Mouse (Mus musculus): Measurements from ENCODE around the gene Chp1. TPM values are rescaled to one million over a fixed set of nuclear protein-coding genes. Genes with fewer than 3 reads are reported as not detected.
"Not testable (repeated sequence)": the region's sequence is repeated elsewhere in the genome, so short reads cannot be mapped to it uniquely, and the experiment has no call there.

Gene Chp1
- polyA plus RNA-seq (2012; rRNA removed) = 133 and 134 TPM in 2 replicates

- DNase-seq (ENCODE audit: low spot score) = peak; percentile 95
Measured at GRCm38 (mm10) chr2:119547522-119548370, at the start of gene Chp1, which contains the start of gene Exd1. Gene Chp1 (plus strand): TSS chr2:119547697. Gene Exd1 (minus strand): TSS chr2:119547627.

GRCm38 (mm10) chr2:119498859-119499258 is 48.6 kb upstream of the Chp1 start:
- DNase-seq (ENCODE audit: low spot score) = no peak

DNA sequence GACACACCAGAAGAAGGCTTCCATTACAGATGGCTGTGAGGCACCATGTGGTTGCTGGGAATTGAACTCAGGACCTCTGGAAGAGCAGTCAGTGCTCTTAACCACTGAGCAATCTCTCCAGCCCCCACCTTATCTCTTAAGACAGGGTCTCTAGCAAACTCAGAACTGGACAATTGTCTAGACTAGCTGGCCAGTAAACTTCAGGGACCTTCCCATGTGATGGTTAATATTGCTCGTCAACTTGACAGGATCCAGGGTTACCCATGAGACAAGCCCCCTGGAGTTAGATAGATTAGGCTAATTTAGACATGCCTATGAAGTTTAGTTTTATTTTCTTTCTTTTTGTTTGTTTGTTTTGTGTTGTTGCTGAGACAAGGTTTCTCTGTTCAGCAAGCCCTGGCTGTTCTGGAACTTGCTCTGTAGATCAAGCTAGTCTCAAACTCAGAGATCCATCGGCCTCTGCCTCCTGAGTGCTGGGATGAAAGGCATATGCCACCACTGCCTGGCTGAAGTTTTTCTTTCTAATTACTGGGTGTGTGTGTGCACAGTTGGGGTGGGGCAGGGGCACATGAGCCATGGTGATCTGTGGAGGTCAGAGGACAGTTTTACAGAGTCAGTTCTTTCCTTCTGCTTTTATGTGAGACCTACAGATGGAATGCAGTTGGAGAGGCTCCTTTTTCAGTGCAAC is 46.4 kb upstream of the Chp1 start:
- DNase-seq (ENCODE audit: low spot score) = no peak

DNA sequence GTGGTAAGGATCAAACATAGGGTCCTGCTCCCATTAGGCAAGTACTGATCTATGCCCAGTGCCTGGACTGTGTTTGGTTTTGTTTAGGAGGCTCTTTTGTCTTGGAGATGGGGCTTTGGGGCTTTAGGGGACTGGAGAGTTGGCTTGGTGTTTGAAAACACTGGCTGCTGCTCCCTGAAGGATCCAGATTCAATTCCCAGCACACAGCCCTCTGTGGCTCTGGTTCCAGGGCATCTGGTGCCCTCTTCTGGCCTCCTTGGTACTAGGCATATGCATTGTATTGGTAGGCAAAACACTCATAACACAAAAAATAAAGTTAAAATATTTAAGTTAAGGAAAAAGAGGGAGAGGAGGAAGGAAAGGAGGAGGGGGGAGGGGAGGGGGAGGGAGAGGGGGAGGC is 40.4 kb upstream of the Chp1 start:
- DNase-seq (ENCODE audit: low spot score) = no peak

- DNase-seq (ENCODE audit: low spot score) = not testable (repeated sequence)
Measured at GRCm38 (mm10) chr2:119508518-119508917, 39.0 kb upstream of the Chp1 start.

DNA sequence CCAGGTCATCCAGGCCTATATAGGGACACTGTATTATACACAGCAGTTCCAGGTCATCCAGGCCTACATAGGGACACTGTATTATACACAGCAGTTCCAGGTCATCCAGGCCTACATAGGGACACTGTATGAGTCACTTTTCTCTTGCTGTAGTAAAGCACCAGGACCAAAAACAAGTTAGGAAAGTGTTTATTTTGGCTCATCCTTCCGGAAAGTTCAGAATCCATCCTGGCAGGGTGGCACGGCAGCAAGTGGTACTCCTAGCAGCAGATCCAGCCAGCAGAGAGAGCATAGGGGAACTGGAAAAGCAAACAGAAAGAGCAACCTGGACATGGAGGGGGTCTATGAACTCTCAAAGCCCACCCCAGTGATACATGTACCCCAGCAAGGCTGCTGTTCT is 36.6 kb upstream of the Chp1 start:
- no peak for DNase-seq (ENCODE audit: low spot score)

DNA sequence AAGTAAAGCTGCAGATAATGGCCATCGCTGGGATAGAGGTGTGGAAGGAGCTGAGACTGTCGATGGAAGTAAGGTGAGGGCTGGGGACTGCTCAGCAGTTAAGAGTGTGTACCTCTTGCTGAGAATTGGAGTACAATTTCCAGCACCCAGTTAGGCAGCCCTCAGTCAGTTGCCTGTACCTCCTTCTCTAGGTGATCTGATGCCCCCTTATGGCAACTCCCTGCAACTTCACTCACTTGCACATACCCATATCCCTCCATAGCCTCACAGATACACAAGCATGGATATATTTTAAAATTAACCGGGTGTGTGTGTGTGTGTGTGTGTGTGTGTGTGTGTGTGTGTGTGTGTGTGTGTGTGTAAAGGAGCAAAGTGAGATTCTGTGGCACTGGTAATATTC is 35.2 kb upstream of the Chp1 start:
- no peak for DNase-seq (ENCODE audit: low spot score)

GRCm38 (mm10) chr2:119514026-119514522 is 33.4 kb upstream of the Chp1 start:
- DNase-seq (ENCODE audit: low spot score) = no peak

DNA sequence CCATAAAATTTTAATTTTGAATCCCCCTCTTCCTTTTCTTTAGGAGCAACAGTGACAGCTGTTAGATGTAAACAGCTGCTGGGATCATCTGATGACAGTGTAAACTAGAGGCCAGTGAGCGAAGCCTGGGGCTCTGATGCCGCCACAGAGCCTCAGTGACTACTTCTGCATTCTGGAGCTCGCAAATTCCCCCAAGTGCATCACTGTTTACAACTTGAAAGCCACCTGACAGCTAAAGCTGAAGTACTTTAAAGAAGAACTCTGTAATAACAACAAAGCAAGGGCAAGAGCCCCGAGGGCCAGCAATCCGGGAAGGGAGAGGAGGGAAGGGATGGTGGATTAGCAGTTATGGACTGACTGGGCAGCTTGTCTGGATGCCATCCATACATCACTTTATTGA is 30.7 kb upstream of the Chp1 start:
- no peak for DNase-seq (ENCODE audit: low spot score)

DNA sequence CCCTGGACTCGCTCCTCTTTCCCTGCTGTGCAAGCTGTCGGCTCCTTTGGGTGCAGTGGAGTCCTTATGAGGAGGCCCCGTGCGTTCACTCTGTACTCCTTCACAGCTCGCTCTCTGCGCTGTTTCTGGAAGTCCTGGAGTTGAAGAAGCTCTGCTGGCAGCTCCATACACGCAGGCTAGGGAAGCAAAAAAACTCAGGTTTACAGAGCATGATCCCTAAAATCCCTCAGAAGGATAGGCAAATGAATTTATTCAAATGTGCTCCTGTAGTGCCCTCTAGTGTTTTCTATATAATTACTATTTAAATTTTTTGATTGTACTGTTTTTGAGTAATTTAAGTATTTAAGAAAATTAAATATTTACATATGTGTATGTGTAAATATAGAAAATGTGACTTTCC is 26.9 kb upstream of the Chp1 start:
- no peak for DNase-seq (ENCODE audit: low spot score)

GRCm38 (mm10) chr2:119523836-119524235 is 23.7 kb upstream of the Chp1 start:
- no peak for DNase-seq (ENCODE audit: low spot score)

DNA sequence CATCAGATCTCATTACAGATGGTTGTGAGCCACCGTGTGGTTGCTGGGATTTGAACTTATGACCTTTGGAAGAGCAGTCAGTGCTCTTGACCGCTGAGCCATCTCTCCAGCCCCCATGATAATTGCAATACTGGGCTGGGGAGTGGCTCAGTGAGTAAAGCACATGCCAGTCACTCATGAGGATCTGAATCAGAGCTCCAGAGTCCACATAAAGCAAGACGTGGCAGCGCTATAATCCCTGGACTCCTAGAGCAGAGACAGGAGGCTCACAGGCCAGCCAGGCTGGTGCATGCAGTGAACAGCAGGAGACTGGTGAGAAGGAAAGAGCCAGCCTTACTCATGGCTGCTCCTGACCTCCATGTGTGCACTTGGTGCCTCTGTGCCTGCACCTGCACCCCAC is 22.1 kb upstream of the Chp1 start:
- DNase-seq (ENCODE audit: low spot score) = no peak

GRCm38 (mm10) chr2:119538802-119539201 is 8.7 kb upstream of the Chp1 start:
- DNase-seq (ENCODE audit: low spot score) = no peak

DNA sequence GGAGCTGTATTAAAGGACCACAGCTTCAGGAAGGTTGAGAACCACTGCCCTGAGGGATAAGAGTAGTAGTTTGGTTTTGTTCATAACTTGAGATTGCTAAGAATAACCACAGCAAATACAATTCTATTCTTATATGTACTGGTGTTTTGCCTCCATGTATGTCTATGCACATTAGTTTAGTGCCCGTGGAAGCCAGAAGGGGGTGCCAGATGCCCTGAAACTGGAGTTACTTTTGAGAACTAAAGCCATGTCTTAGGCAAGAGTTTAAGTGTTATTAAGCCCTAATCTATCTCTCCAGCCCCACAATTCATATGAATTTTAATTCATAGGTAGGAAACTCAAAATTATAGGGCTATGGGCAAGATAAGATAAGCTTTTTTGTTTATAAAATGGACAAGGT is 5.4 kb upstream of the Chp1 start:
- DNase-seq (ENCODE audit: low spot score) = peak; percentile 28

DNA sequence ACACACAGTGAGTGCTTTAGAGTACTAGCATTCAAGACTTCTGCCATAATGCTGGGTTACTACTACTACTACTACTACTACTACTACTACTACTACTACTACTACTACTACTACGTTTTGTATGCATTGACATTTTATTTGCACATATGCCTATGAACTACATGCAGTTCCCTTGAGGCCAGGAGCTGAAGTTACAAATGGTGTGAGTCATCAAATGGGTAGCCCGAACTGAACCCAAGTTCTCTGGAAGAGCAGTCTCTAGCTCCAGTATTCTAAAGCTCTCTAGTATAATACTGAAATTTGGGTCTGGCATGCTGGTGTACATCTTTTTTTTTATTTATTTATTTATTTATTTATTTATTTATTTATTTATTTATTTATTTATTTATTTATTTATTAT is 3.8 kb upstream of the Chp1 start:
- no peak for DNase-seq (ENCODE audit: low spot score)

DNA sequence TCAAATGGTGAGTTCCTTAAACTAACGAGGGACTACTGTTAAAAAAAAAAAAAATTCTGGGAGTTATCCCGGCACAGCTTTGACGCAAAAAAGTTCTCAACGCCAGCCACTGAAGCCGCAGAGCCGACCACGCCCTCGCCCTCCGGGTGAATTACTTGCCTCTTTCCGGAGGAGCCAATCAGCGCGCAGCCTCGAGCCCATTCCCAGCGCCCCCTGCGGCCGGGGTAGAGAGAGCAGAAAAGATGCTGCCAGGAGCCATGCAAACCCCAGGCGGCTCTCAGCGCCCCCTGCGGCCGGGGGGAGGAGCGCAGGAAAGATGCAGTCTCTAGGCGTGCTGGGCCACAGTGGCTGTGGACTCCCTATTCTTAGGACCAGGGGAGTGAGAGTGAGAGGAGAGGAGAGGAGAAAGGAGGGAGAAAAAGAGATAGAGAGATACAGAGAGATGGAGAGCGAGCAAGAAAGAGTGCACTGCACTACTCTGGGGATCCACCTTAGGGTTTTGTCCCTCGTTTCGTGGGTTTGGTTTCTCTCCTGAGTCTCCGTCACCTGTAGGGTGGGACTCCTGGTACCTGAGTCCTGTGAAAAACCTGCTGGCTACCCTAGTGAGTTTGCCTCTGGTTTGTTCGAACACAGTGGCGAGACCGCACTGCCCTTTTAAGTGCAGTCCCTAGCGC is 512 bp upstream of the Chp1 start:
- DNase-seq (ENCODE audit: low spot score) = peak; percentile 82

DNA sequence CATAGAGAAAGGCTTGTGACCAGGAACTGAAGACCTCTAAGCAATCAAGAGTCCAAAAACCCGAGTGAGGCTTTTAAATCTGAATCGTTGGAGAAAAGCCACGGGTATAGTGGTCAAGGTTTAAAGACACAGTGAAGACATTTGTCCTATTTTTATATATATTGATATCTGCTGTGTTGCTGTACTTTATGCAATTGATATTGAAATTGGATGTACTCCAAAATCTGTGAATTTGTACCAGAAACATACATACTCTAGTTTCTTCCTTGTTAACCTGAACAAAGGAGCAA is 819 bp downstream of the Chp1 start:
- DNase-seq (ENCODE audit: low spot score) = no peak

DNA sequence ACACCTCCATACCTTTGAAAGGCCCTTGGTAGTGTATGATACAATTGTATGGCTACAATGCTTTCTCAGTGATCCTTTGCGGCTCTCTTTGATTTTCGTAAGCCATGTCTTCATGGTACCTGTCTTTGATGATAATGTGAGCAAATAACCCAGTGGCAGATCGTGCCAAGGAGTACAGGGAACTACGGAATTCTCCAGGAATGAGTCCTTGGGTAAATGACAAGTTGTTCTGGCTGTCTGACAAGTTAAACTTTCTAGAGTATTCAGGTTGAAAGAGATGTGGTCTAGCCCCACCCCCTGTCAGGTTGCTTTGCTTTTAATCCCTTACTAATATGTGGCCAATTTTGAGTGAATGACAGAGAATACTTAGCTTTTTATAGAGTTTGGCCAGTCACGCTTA is 1.2 kb downstream of the Chp1 start:
- no peak for DNase-seq (ENCODE audit: low spot score)

DNA sequence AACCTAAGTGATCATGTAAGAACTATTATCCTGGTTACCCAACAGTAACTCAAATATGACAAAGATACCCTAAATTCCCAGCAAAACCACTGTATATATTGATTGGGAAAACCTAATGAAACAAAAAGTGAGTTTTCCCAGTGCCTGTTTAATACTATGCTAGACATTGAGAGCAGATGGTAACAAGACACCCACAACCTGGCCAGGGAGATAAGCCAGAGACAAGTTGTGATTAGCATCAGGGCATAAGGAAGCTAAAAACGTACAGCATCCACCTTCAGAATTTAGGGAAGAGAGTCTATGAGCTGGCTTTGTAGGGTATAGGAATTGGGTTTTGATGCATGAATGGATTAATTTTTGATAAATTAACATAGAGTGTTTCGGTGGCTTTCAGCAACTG is 2.2 kb downstream of the Chp1 start:
- DNase-seq (ENCODE audit: low spot score) = no peak

- no peak for DNase-seq (ENCODE audit: low spot score)
Measured at GRCm38 (mm10) chr2:119558039-119558438, 10.5 kb downstream of the Chp1 start.

GRCm38 (mm10) chr2:119558737-119559340 is 11.3 kb downstream of the Chp1 start:
- DNase-seq (ENCODE audit: low spot score) = peak; percentile 21

DNA sequence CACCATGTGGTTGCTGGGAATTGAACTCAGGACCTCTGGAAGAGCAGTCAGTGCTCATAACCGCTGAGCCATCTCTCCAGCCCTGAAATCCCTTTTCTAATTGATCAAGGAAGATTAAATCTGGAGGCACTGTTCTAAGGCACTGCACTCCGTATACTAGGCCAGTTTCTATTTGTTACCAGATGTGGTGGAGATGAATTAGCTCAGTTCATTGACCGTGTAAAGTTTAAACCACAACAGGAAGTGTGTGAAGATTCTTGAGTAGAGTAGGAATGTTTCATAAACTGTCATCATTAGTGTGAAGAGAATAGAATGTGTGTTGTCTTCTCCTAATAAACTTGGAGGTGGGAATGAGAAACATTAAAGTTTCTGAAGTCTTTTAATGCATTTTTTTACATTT is 14.3 kb downstream of the Chp1 start:
- DNase-seq (ENCODE audit: low spot score) = no peak
